Comparison of ENCODE assay signal across 7 mouse cellular contexts in genomic region chr14:55824001-55824480, GRCm38 (mm10). TPM values are rescaled to one million over a fixed set of nuclear protein-coding genes. Genes with fewer than 3 reads are reported as not detected.
DNase-seq lines count a peak whose midpoint lies in the region; ATAC-seq and TF ChIP-seq lines count a peak whose summit lies in the region.

No protein-coding gene starts in this region.

- H3K4me2 ChIP-seq in forebrain, postnatal 0 days (ENCODE audit: low read depth), result peak overlapping the region; percentile 98
- H3K4me2 ChIP-seq in hindbrain, embryonic 14.5 days (replicated peaks), result peak overlapping the region; percentile 63
- peak overlapping the region; percentile 76 for H3K4me2 ChIP-seq in liver, embryonic 15.5 days
- H3K4me2 ChIP-seq in neural tube, embryonic 15.5 days, result peak overlapping the region; percentile 96

- H3K9ac ChIP-seq in ES-Bruce4 (ENCODE audit: low read depth, poor library complexity, severe bottlenecking), result peak overlapping the region; percentile 97
- 0 out of 2 replicates have a peak overlapping the region, but pooled peaks have one; percentile 62 for H3K9ac ChIP-seq in forebrain, postnatal 0 days
- H3K9ac ChIP-seq in hindbrain, embryonic 14.5 days, result peak overlapping the region; percentile 55
- no peak overlapping the region for H3K9ac ChIP-seq in liver, embryonic 15.5 days
- peak overlapping the region; percentile 67; the same call in 1 of the 2 replicates for H3K9ac ChIP-seq in neural tube, embryonic 15.5 days (replicated peaks)

- no peaks in the 10 kb centered on the region for H3K9me3 ChIP-seq in ES-Bruce4 (replicated peaks; ENCODE audit: control insufficient read depth, insufficient read depth, low read length, poor library complexity, severe bottlenecking)
- no peaks in the 10 kb centered on the region for H3K9me3 ChIP-seq in forebrain, postnatal 0 days (ENCODE audit: low read length)
- no peaks in the 10 kb centered on the region for H3K9me3 ChIP-seq in hindbrain, embryonic 14.5 days (ENCODE audit: control insufficient read depth, low read length)
- H3K9me3 ChIP-seq in liver, embryonic 15.5 days (replicated peaks), result no peaks in the 10 kb centered on the region
- H3K9me3 ChIP-seq in neural tube, embryonic 15.5 days (replicated peaks), result no peaks in the 10 kb centered on the region

- no peak for TF ChIP-seq CTCF in ES-Bruce4 (IDR thresholded peaks at IDR 0.05; ENCODE audit: low read depth, low read length)
- TF ChIP-seq CTCF in forebrain, postnatal 0 days (IDR thresholded peaks at IDR 0.05; ENCODE audit: low read depth), result no peak

- H3K4me3 ChIP-seq in ES-Bruce4 (ENCODE audit: low read depth, low read length), result peak overlapping the region; percentile 87
- peak overlapping the region; percentile 56 for H3K4me3 ChIP-seq in forebrain, postnatal 0 days (ENCODE audit: low read depth, low read length)
- H3K4me3 ChIP-seq in hindbrain, embryonic 14.5 days (replicated peaks; ENCODE audit: low read length), result peak overlapping the region; percentile 43
- peak overlapping the region; percentile 55 for H3K4me3 ChIP-seq in liver, embryonic 15.5 days (replicated peaks)
- peak overlapping the region; percentile 60 for H3K4me3 ChIP-seq in neural tube, embryonic 15.5 days (replicated peaks)

- peak; percentile 55 for DNase-seq in Muller cell, postnatal 12 days (ENCODE audit: inconsistent ontology term)
- peak; percentile 26 for DNase-seq in forebrain, postnatal 0 days
- DNase-seq in hindbrain, embryonic 14.5 days (ENCODE audit: low spot score), result peak; percentile 35
- DNase-seq in T-cell, adult 2 months (ENCODE audit: low spot score), result no peak

- no peak for TF ChIP-seq POLR2A in ES-Bruce4 (IDR thresholded peaks at IDR 0.05; ENCODE audit: insufficient read depth, low read length)

- no peak for TF ChIP-seq EP300 in ES-Bruce4 (IDR thresholded peaks at IDR 0.05; ENCODE audit: insufficient read depth, low read depth, low read length)

- H3K36me3 ChIP-seq in ES-Bruce4 (ENCODE audit: control insufficient read depth, insufficient read depth, low read length, poor library complexity, severe bottlenecking), result peaks cover 2% of the 10 kb centered on the region; the same call in 1 of the 2 replicates
- no peaks in the 10 kb centered on the region for H3K36me3 ChIP-seq in forebrain, postnatal 0 days (ENCODE audit: insufficient read depth)
- H3K36me3 ChIP-seq in hindbrain, embryonic 14.5 days (replicated peaks; ENCODE audit: control insufficient read depth, insufficient read depth), result no peaks in the 10 kb centered on the region
- H3K36me3 ChIP-seq in liver, embryonic 15.5 days (replicated peaks), result no peaks in the 10 kb centered on the region
- no peaks in the 10 kb centered on the region for H3K36me3 ChIP-seq in neural tube, embryonic 15.5 days

- WGBS in forebrain, postnatal 0 days, result 3% methylated on average over 10 of the region's 10 CpGs
- 1% methylated on average over 10 of the region's 10 CpGs for WGBS in hindbrain, embryonic 14.5 days
- 13% methylated on average over 10 of the region's 10 CpGs for WGBS in liver, embryonic 15.5 days (ENCODE audit: insufficient replicate concordance)
- WGBS in neural tube, embryonic 15.5 days, result 2% methylated on average over 10 of the region's 10 CpGs

- H3K27me3 ChIP-seq in ES-Bruce4 (ENCODE audit: control insufficient read depth, insufficient read depth, low read length, poor library complexity, severe bottlenecking), result no peaks in the 10 kb centered on the region
- H3K27me3 ChIP-seq in forebrain, postnatal 0 days (ENCODE audit: insufficient read depth, low read length), result no peaks in the 10 kb centered on the region
- peaks cover 20% of the 10 kb centered on the region for H3K27me3 ChIP-seq in hindbrain, embryonic 14.5 days (ENCODE audit: control insufficient read depth, insufficient read depth, low read length)
- H3K27me3 ChIP-seq in liver, embryonic 15.5 days, result peaks cover 80% of the 10 kb centered on the region
- peaks cover 18% of the 10 kb centered on the region for H3K27me3 ChIP-seq in neural tube, embryonic 15.5 days (replicated peaks)

- H3K4me1 ChIP-seq in ES-Bruce4 (ENCODE audit: control insufficient read depth, insufficient read depth, low read length), result peaks cover 4% of the 10 kb centered on the region
- peaks cover 23% of the 10 kb centered on the region; the same call in 1 of the 2 replicates for H3K4me1 ChIP-seq in forebrain, postnatal 0 days (ENCODE audit: insufficient read depth)
- peaks cover 19% of the 10 kb centered on the region for H3K4me1 ChIP-seq in hindbrain, embryonic 14.5 days (replicated peaks; ENCODE audit: control insufficient read depth, insufficient read depth, low read length)
- peaks cover 23% of the 10 kb centered on the region for H3K4me1 ChIP-seq in liver, embryonic 15.5 days (replicated peaks)
- H3K4me1 ChIP-seq in neural tube, embryonic 15.5 days, result peaks cover 49% of the 10 kb centered on the region

- ATAC-seq in forebrain, postnatal 0 days, result no peak
- ATAC-seq in hindbrain, embryonic 14.5 days (ENCODE audit: low FRiP score), result no peak
- no peak for ATAC-seq in liver, embryonic 15.5 days (ENCODE audit: insufficient read depth)
- ATAC-seq in neural tube, embryonic 15.5 days (ENCODE audit: low FRiP score), result peak; percentile 22; the same call in 1 of the 2 replicates

- H3K27ac ChIP-seq in ES-Bruce4 (ENCODE audit: insufficient read depth, low read length), result peak overlapping the region; percentile 64
- H3K27ac ChIP-seq in forebrain, postnatal 0 days (ENCODE audit: low read depth, low read length), result peak overlapping the region; percentile 41; the same call in 1 of the 2 replicates
- H3K27ac ChIP-seq in hindbrain, embryonic 14.5 days, result peak overlapping the region; percentile 32
- H3K27ac ChIP-seq in liver, embryonic 15.5 days (replicated peaks), result no peak overlapping the region
- peak overlapping the region; percentile 79 for H3K27ac ChIP-seq in neural tube, embryonic 15.5 days (replicated peaks)

RNA-seq across cellular contexts. Expression of gene Nfatc4, which starts 1.1 kb away (rescaled TPM):
- 57.0 and 57.7 TPM in 2 replicates for polyA plus RNA-seq in ES-Bruce4 (2011; ENCODE audit: insufficient read depth, insufficient read length, low read depth, missing spikeins)
- 6.0 and 11.9 TPM in 2 replicates for total RNA-seq in forebrain, postnatal 0 days (2014; rRNA removed)
- 3.2 and 3.9 TPM in 2 replicates for polyA plus RNA-seq in forebrain, postnatal 0 days (2015; fragmentation: Nextera tagmentation; extraction: Ambion mirVana)
- 9.4 and 10.1 TPM in 2 replicates for polyA plus RNA-seq in hindbrain, embryonic 14.5 days (2014; fragmentation: Nextera tagmentation; extraction: Ambion mirVana)
- polyA plus RNA-seq in liver, embryonic 15.5 days (2015; fragmentation: Nextera tagmentation; extraction: Ambion mirVana), result 0.67 and 0.86 TPM in 2 replicates
- polyA plus RNA-seq in neural tube, embryonic 15.5 days (2015; fragmentation: Nextera tagmentation; extraction: Ambion mirVana), result 9.8 and 11.5 TPM in 2 replicates

RNA-seq across cellular contexts. Expression of gene Nynrin, which starts 29.8 kb away (rescaled TPM):
- 21.5 and 24.6 TPM in 2 replicates for polyA plus RNA-seq in ES-Bruce4 (2011; ENCODE audit: insufficient read depth, insufficient read length, low read depth, missing spikeins)
- total RNA-seq in forebrain, postnatal 0 days (2014; rRNA removed), result 24.2 and 28.5 TPM in 2 replicates
- 4.4 and 5.5 TPM in 2 replicates for polyA plus RNA-seq in forebrain, postnatal 0 days (2015; fragmentation: Nextera tagmentation; extraction: Ambion mirVana)
- polyA plus RNA-seq in hindbrain, embryonic 14.5 days (2014; fragmentation: Nextera tagmentation; extraction: Ambion mirVana), result 10.8 and 11.7 TPM in 2 replicates
- 2.0 and 2.1 TPM in 2 replicates for polyA plus RNA-seq in liver, embryonic 15.5 days (2015; fragmentation: Nextera tagmentation; extraction: Ambion mirVana)
- polyA plus RNA-seq in neural tube, embryonic 15.5 days (2015; fragmentation: Nextera tagmentation; extraction: Ambion mirVana), result 9.5 and 10.8 TPM in 2 replicates

RNA-seq across cellular contexts. Expression of gene Ripk3, which starts 35.4 kb away (rescaled TPM):
- polyA plus RNA-seq in ES-Bruce4 (2011; ENCODE audit: insufficient read depth, insufficient read length, low read depth, missing spikeins), result 11.0 and 16.4 TPM in 2 replicates
- total RNA-seq in forebrain, postnatal 0 days (2014; rRNA removed), result 0.46 and 0.90 TPM in 2 replicates
- polyA plus RNA-seq in forebrain, postnatal 0 days (2015; fragmentation: Nextera tagmentation; extraction: Ambion mirVana), result 0.86 and 2.0 TPM in 2 replicates
- 1.8 and 2.9 TPM in 2 replicates for polyA plus RNA-seq in hindbrain, embryonic 14.5 days (2014; fragmentation: Nextera tagmentation; extraction: Ambion mirVana)
- 16.9 and 19.7 TPM in 2 replicates for polyA plus RNA-seq in liver, embryonic 15.5 days (2015; fragmentation: Nextera tagmentation; extraction: Ambion mirVana)
- 2.8 and 14.2 TPM in 2 replicates for polyA plus RNA-seq in neural tube, embryonic 15.5 days (2015; fragmentation: Nextera tagmentation; extraction: Ambion mirVana)

RNA-seq across cellular contexts. Expression of gene Adcy4, which starts 40.1 kb away (rescaled TPM):
- 0.30 and 1.2 TPM in 2 replicates for polyA plus RNA-seq in ES-Bruce4 (2011; ENCODE audit: insufficient read depth, insufficient read length, low read depth, missing spikeins)
- total RNA-seq in forebrain, postnatal 0 days (2014; rRNA removed), result 1.6 and 3.6 TPM in 2 replicates
- 1.6 and 1.7 TPM in 2 replicates for polyA plus RNA-seq in forebrain, postnatal 0 days (2015; fragmentation: Nextera tagmentation; extraction: Ambion mirVana)
- polyA plus RNA-seq in hindbrain, embryonic 14.5 days (2014; fragmentation: Nextera tagmentation; extraction: Ambion mirVana), result 5.0 and 5.8 TPM in 2 replicates
- polyA plus RNA-seq in liver, embryonic 15.5 days (2015; fragmentation: Nextera tagmentation; extraction: Ambion mirVana), result 1.4 and 1.9 TPM in 2 replicates
- polyA plus RNA-seq in neural tube, embryonic 15.5 days (2015; fragmentation: Nextera tagmentation; extraction: Ambion mirVana), result 4.1 and 5.2 TPM in 2 replicates

RNA-seq across cellular contexts. Expression of gene Ltb4r1, which starts 58.3 kb away (rescaled TPM):
- polyA plus RNA-seq in ES-Bruce4 (2011; ENCODE audit: insufficient read depth, insufficient read length, low read depth, missing spikeins), result 2.6 and 3.0 TPM in 2 replicates
- 0.38 and 0.48 TPM in 2 replicates for total RNA-seq in forebrain, postnatal 0 days (2014; rRNA removed)
- polyA plus RNA-seq in forebrain, postnatal 0 days (2015; fragmentation: Nextera tagmentation; extraction: Ambion mirVana), result 0.90 and 0.99 TPM in 2 replicates
- 0.20 TPM in 1 of 2 replicates, not detected in the other for polyA plus RNA-seq in hindbrain, embryonic 14.5 days (2014; fragmentation: Nextera tagmentation; extraction: Ambion mirVana)
- 14.0 and 14.5 TPM in 2 replicates for polyA plus RNA-seq in liver, embryonic 15.5 days (2015; fragmentation: Nextera tagmentation; extraction: Ambion mirVana)
- polyA plus RNA-seq in neural tube, embryonic 15.5 days (2015; fragmentation: Nextera tagmentation; extraction: Ambion mirVana), result 0.42 and 0.80 TPM in 2 replicates
